Mouse (Mus musculus) liver, postnatal 0 days (tissue): ENCODE measurements around the gene Fndc1.

Source experiments
- CTCF ChIP-seq: sonication (generic); IDR thresholded peaks from 2 replicates; pipeline ENCODE4 v1.5.1; 2016; ENCODE audit warnings: antibody characterized with exemption, low read depth
- EP300 ChIP-seq: IDR thresholded peaks from 2 replicates; pipeline ENCODE4 v1.6.1; 2016; ENCODE audit warnings: antibody characterized with exemption, low read depth, mild to moderate bottlenecking

DNA sequence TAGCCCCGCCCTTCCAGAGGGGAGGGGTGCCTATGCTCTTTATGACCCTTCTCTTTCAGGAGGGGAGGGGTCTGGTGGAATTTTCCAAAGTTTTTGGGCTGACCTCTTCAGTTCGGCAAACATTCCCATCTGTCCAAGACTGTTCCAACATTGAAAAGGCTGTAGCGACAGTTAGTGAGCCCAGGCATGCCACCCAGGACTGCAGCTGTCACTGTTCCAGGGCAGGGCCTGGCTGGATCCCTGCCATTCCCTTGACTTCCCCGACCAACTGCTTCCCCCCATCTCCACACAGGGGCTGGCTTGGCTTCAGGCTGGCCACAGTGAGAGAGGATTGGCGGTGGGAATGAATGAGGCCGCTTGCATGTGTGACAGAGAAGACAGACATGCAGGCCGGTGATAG lies 46.3 kb upstream of the Fndc1 start:
- TF ChIP-seq CTCF (no peak), EP300 (no peak)
